18 mouse cellular contexts compared by ENCODE assay signal in genomic region chr4:47649951-47650350, GRCm38 (mm10).
"Had no signal": no experiment of that assay in that cellular context is flagged by ENCODE, and none has a peak within 500 bp of the region (broad histone marks: within the 10 kb centered on the region; RNA-seq: fewer than 3 reads in every experiment).

No protein-coding gene starts in this region.

- H3K4me3 ChIP-seq: midbrain, embryonic 10.5 days; midbrain, embryonic 12.5 days; myocyte; neural tube, embryonic 13.5 days; neural tube, embryonic 15.5 days had no signal

- H3K9ac ChIP-seq: lung, embryonic 14.5 days; midbrain, embryonic 12.5 days; neural tube, embryonic 13.5 days; neural tube, embryonic 15.5 days had no signal

- H3K36me3 ChIP-seq: midbrain, embryonic 10.5 days; midbrain, embryonic 12.5 days; neural tube, embryonic 13.5 days; neural tube, embryonic 15.5 days had no signal

- H3K27ac ChIP-seq: midbrain, embryonic 10.5 days; midbrain, embryonic 12.5 days; neural tube, embryonic 13.5 days; neural tube, embryonic 15.5 days had no signal

- DNase-seq: lung, adult 18-20 months; lung, embryonic 14.5 days; lung, postnatal 10 days; lung, postnatal 4 days; midbrain, embryonic 14.5 days; right cerebral cortex, adult 18-20 months; right cerebral cortex, postnatal 25 days; right cerebral cortex, postnatal 4 days; spleen, adult 18-20 months; thymus, adult 18-20 months; thymus, postnatal 14 days; thymus, postnatal 36 days had no signal

- H3K4me2 ChIP-seq: lung, embryonic 14.5 days; midbrain, embryonic 12.5 days; neural tube, embryonic 13.5 days; neural tube, embryonic 15.5 days had no signal

- H3K27me3 ChIP-seq: midbrain, embryonic 12.5 days; neural tube, embryonic 13.5 days; neural tube, embryonic 15.5 days had no signal

- ATAC-seq: midbrain, embryonic 16.5 days had no signal

- H3K9me3 ChIP-seq: midbrain, embryonic 12.5 days; neural tube, embryonic 13.5 days; neural tube, embryonic 15.5 days had no signal
